31 mouse cellular contexts compared by ENCODE assay signal in genomic region chr9:32101488-32101887, GRCm38 (mm10). TPM values are rescaled to one million over a fixed set of nuclear protein-coding genes. Genes with fewer than 3 reads are reported as not detected.
DNase-seq lines count a peak whose midpoint lies in the region; ATAC-seq lines count a peak whose summit lies in the region.
"Had no signal": no experiment of that assay in that cellular context is flagged by ENCODE, and none has a peak within 500 bp of the region (broad histone marks: within the 10 kb centered on the region; RNA-seq: fewer than 3 reads in every experiment).

No protein-coding gene starts in this region.

- peaks cover 63% of the 10 kb centered on the region for H3K4me1 ChIP-seq in liver, embryonic 13.5 days (replicated peaks)
- H3K4me1 ChIP-seq in forebrain, embryonic 12.5 days, result peaks cover 3% of the 10 kb centered on the region; the same call in 1 of the 2 replicates
- peaks cover 24% of the 10 kb centered on the region for H3K4me1 ChIP-seq in heart, embryonic 12.5 days (replicated peaks)
- H3K4me1 ChIP-seq: forebrain, embryonic 15.5 days; megakaryocyte, embryonic 14.5 days had no signal

- no peak overlapping the region for H3K9ac ChIP-seq in liver, embryonic 13.5 days
- no peak overlapping the region for H3K9ac ChIP-seq in forebrain, embryonic 12.5 days
- no peak overlapping the region for H3K9ac ChIP-seq in heart, embryonic 12.5 days
- H3K9ac ChIP-seq: embryonic facial prominence, embryonic 15.5 days; forebrain, embryonic 15.5 days; heart, embryonic 13.5 days; hindbrain, embryonic 15.5 days; neural tube, embryonic 15.5 days had no signal

- no peaks in the 10 kb centered on the region for H3K9me3 ChIP-seq in liver, embryonic 13.5 days (replicated peaks)
- no peaks in the 10 kb centered on the region for H3K9me3 ChIP-seq in forebrain, embryonic 12.5 days
- no peaks in the 10 kb centered on the region for H3K9me3 ChIP-seq in heart, embryonic 12.5 days (replicated peaks)
- H3K9me3 ChIP-seq: embryonic facial prominence, embryonic 10.5 days; embryonic facial prominence, embryonic 15.5 days; forebrain, embryonic 15.5 days; heart, embryonic 13.5 days; hindbrain, embryonic 10.5 days; hindbrain, embryonic 15.5 days; megakaryocyte, embryonic 14.5 days; neural tube, embryonic 15.5 days had no signal

- H3K4me2 ChIP-seq in liver, embryonic 13.5 days, result no peak overlapping the region
- no peak overlapping the region for H3K4me2 ChIP-seq in forebrain, embryonic 12.5 days
- H3K4me2 ChIP-seq in heart, embryonic 12.5 days, result no peak overlapping the region
- H3K4me2 ChIP-seq: embryonic facial prominence, embryonic 15.5 days; forebrain, embryonic 15.5 days; heart, embryonic 13.5 days; hindbrain, embryonic 15.5 days; neural tube, embryonic 15.5 days had no signal

- peak; percentile 60 for DNase-seq in c-Kit-positive CD71-positive TER-119-positive erythroid progenitor cells, embryonic 14.5 days (ENCODE audit: low spot score)
- DNase-seq in liver, embryonic 13.5 days, result peak; percentile 31
- DNase-seq in thymus, postnatal 4 days, result no peak
- DNase-seq: adrenal gland, postnatal 14 days; cerebellum, adult 11-12 months; cerebellum, postnatal 14 days; gastrocnemius, postnatal 36 days; heart, adult 2 months; heart, postnatal 10 days; kidney, adult 2 months; kidney, postnatal 4 days; layer of hippocampus, postnatal 36 days; lung, postnatal 36 days; midbrain, embryonic 14.5 days; right cerebral cortex, postnatal 25 days; thymus, adult 18-20 months; thymus, postnatal 36 days had no signal

- H3K27me3 ChIP-seq in liver, embryonic 13.5 days, result no peaks in the 10 kb centered on the region
- H3K27me3 ChIP-seq in forebrain, embryonic 12.5 days, result no peaks in the 10 kb centered on the region
- H3K27me3 ChIP-seq in heart, embryonic 12.5 days (replicated peaks), result no peaks in the 10 kb centered on the region
- H3K27me3 ChIP-seq: embryonic facial prominence, embryonic 15.5 days; forebrain, embryonic 15.5 days; heart, embryonic 13.5 days; hindbrain, embryonic 15.5 days; megakaryocyte, embryonic 14.5 days; neural tube, embryonic 15.5 days had no signal

- H3K4me3 ChIP-seq in liver, embryonic 13.5 days (replicated peaks), result no peak overlapping the region
- no peak overlapping the region for H3K4me3 ChIP-seq in forebrain, embryonic 12.5 days (replicated peaks)
- no peak overlapping the region for H3K4me3 ChIP-seq in heart, embryonic 12.5 days
- H3K4me3 ChIP-seq: embryonic facial prominence, embryonic 10.5 days; embryonic facial prominence, embryonic 15.5 days; forebrain, embryonic 15.5 days; heart, adult 2 months; heart, embryonic 13.5 days; hindbrain, embryonic 10.5 days; hindbrain, embryonic 15.5 days; megakaryocyte, embryonic 14.5 days; neural tube, embryonic 15.5 days had no signal

- H3K27ac ChIP-seq in liver, embryonic 13.5 days, result peak overlapping the region; percentile 60
- no peak overlapping the region for H3K27ac ChIP-seq in forebrain, embryonic 12.5 days
- H3K27ac ChIP-seq in heart, embryonic 12.5 days (ENCODE audit: poor library complexity, severe bottlenecking), result no peak overlapping the region
- H3K27ac ChIP-seq: embryonic facial prominence, embryonic 10.5 days; embryonic facial prominence, embryonic 15.5 days; forebrain, embryonic 15.5 days; heart, adult 2 months; hindbrain, embryonic 10.5 days; hindbrain, embryonic 15.5 days had no signal

- peak; percentile 61; the same call in 1 of the 2 replicates for ATAC-seq in erythroblast, adult 5-6 weeks (replicated peaks; ENCODE audit: low FRiP score, poor library complexity, severe bottlenecking)
- ATAC-seq in liver, embryonic 13.5 days (ENCODE audit: low read depth), result peak; percentile 84
- peak; percentile 62 for ATAC-seq in megakaryocyte progenitor cell, adult 5-6 weeks (replicated peaks; ENCODE audit: poor library complexity)
- ATAC-seq in forebrain, embryonic 12.5 days (ENCODE audit: low FRiP score), result no peak
- ATAC-seq in heart, embryonic 12.5 days (ENCODE audit: insufficient number of reproducible peaks, low FRiP score), result no peak
- ATAC-seq: CD4-positive, CD25-positive, alpha-beta regulatory T cell, adult 4 months; forebrain, embryonic 15.5 days; inflammation-experienced regulatory T-cells, adult 6 months had no signal

- 20% methylated on average over 2 of the region's 2 CpGs for WGBS in liver, embryonic 13.5 days (ENCODE audit: insufficient replicate concordance)
- 96% methylated on average over 2 of the region's 2 CpGs for WGBS in forebrain, embryonic 12.5 days
- WGBS in heart, embryonic 12.5 days, result 50% methylated on average over 2 of the region's 2 CpGs

- H3K36me3 ChIP-seq in liver, embryonic 13.5 days, result no peaks in the 10 kb centered on the region
- H3K36me3 ChIP-seq in forebrain, embryonic 12.5 days (replicated peaks), result no peaks in the 10 kb centered on the region
- H3K36me3 ChIP-seq in heart, embryonic 12.5 days, result no peaks in the 10 kb centered on the region
- H3K36me3 ChIP-seq: embryonic facial prominence, embryonic 10.5 days; embryonic facial prominence, embryonic 15.5 days; forebrain, embryonic 15.5 days; heart, embryonic 13.5 days; hindbrain, embryonic 10.5 days; hindbrain, embryonic 15.5 days; neural tube, embryonic 15.5 days had no signal

RNA-seq across cellular contexts. Expression of gene Arhgap32, which starts 14.4 kb away (rescaled TPM):
- total RNA-seq in erythroblast, adult 5-6 weeks (2015; ENCODE audit: low replicate concordance), result 1.0 and 1.9 TPM in 2 replicates
- 1.1 and 1.3 TPM in 2 replicates for total RNA-seq in erythroblast, adult 5-6 weeks (2017; ENCODE audit: low replicate concordance)
- polyA plus RNA-seq in liver, embryonic 13.5 days (2015; fragmentation: Nextera tagmentation; extraction: Ambion mirVana), result 0.28 and 0.35 TPM in 2 replicates
- total RNA-seq in megakaryocyte progenitor cell, adult 5-6 weeks (2015), result 9.0 and 22.5 TPM in 2 replicates
- 2.8 and 4.2 TPM in 2 replicates for total RNA-seq in megakaryocyte progenitor cell, adult 5-6 weeks (2017)
- polyA plus RNA-seq in forebrain, embryonic 12.5 days (2016; fragmentation: Nextera tagmentation; extraction: Ambion mirVana), result 7.3 and 7.9 TPM in 2 replicates
- polyA plus RNA-seq in heart, embryonic 12.5 days (2016; fragmentation: Nextera tagmentation; extraction: Ambion mirVana), result 2.9 and 3.5 TPM in 2 replicates
- polyA plus RNA-seq: CD4-positive, CD25-positive, alpha-beta regulatory T cell, adult 4 months had no signal

Comparison
In these comparisons a context has a peak if more than half of its experiments do, and no peak if none do; other contexts are left out.
1. ATAC-seq: peak in erythroblast, adult 5-6 weeks (single experiment), liver, embryonic 13.5 days (single experiment) and megakaryocyte progenitor cell, adult 5-6 weeks (single experiment); none in forebrain, embryonic 12.5 days (single experiment) and heart, embryonic 12.5 days (single experiment).